Mouse (Mus musculus) gastrocnemius, postnatal 10 days (tissue): ENCODE data around the gene Ankdd1b. TPM values are rescaled to one million over a fixed set of nuclear protein-coding genes. Genes with fewer than 3 reads are reported as not detected.

Source experiments
- DNase-seq: peaks from one replicate; pipeline ENCODE4 v3.0.0; 2021; ENCODE audit warnings: mixed read lengths
- long read RNA-seq, 2 experiments: library from polyadenylated mRNA; stranded (forward); transcript quantifications; one replicate each; pipeline ENCODE4 v2.0.0; 2021
- total RNA-seq, 2 experiments: library from RNA; stranded (reverse); gene quantifications; 2 replicates each; pipeline ENCODE4 v1.2.3; 2021

Gene Ankdd1b
- under 1 TPM; 0.29 to 0.31 TPM for total RNA-seq
- long read RNA-seq, experiment 1, result 0 reads
- long read RNA-seq, experiment 2, partial matches to known transcripts, result 0 of 2 reads
- long read RNA-seq, experiment 2, other reads (novel, unspliced or antisense), result 2 of 2 reads

- no peak for DNase-seq
These were observed at the start of gene Ankdd1b for GRCm38 (mm10) chr13:96470957-96471356. Gene Ankdd1b, minus strand, starts transcription at chr13:96471198.

- no peak for DNase-seq
These were observed 46.3 kb upstream of the Ankdd1b start for GRCm38 (mm10) chr13:96517335-96517734.

- DNase-seq, result no peak
These were observed 45.3 kb upstream of the Ankdd1b start for GRCm38 (mm10) chr13:96516249-96516648.

GRCm38 (mm10) chr13:96514154-96514942 lies 43.4 kb upstream of the Ankdd1b start:
- no peak for DNase-seq

- DNase-seq, result no peak
These were observed 40.9 kb upstream of the Ankdd1b start for GRCm38 (mm10) chr13:96511893-96512292.

- no peak for DNase-seq
These were observed 40.3 kb upstream of the Ankdd1b start for GRCm38 (mm10) chr13:96511262-96511661.

- no peak for DNase-seq
These were observed 39.6 kb upstream of the Ankdd1b start for GRCm38 (mm10) chr13:96510635-96511034.

GRCm38 (mm10) chr13:96507541-96507940 lies 36.5 kb upstream of the Ankdd1b start:
- DNase-seq, result no peak

- no peak for DNase-seq
These were observed 35.3 kb upstream of the Ankdd1b start for GRCm38 (mm10) chr13:96506313-96506712.

- DNase-seq, result no peak
These were observed 34.7 kb upstream of the Ankdd1b start for GRCm38 (mm10) chr13:96505661-96506060.

GRCm38 (mm10) chr13:96499891-96500290 lies 28.9 kb upstream of the Ankdd1b start:
- DNase-seq, result no peak

- no peak for DNase-seq
These were observed 25.6 kb upstream of the Ankdd1b start for GRCm38 (mm10) chr13:96496630-96497029.

- no peak for DNase-seq
These were observed 19.4 kb upstream of the Ankdd1b start, which contains the start of gene Gm17622 for GRCm38 (mm10) chr13:96490433-96490832. Gene Gm17622, plus strand, starts transcription at chr13:96490733.

- no peak for DNase-seq
These were observed 17.0 kb upstream of the Ankdd1b start for GRCm38 (mm10) chr13:96487968-96488367.

- no peak for DNase-seq
These were observed 16.2 kb upstream of the Ankdd1b start for GRCm38 (mm10) chr13:96487230-96487629.

- no peak for DNase-seq
These were observed 8.0 kb upstream of the Ankdd1b start for GRCm38 (mm10) chr13:96478991-96479390.

GRCm38 (mm10) chr13:96477226-96477625 lies 6.2 kb upstream of the Ankdd1b start:
- DNase-seq, result no peak

GRCm38 (mm10) chr13:96470556-96470955 lies 442 bp downstream of the Ankdd1b start:
- no peak for DNase-seq

- no peak for DNase-seq
These were observed 2.3 kb downstream of the Ankdd1b start for GRCm38 (mm10) chr13:96468678-96469077.

- DNase-seq, result no peak
These were observed 5.7 kb downstream of the Ankdd1b start for GRCm38 (mm10) chr13:96465315-96465714.

- DNase-seq, result no peak
These were observed 8.4 kb downstream of the Ankdd1b start for GRCm38 (mm10) chr13:96462644-96463043.

GRCm38 (mm10) chr13:96458606-96459005 lies 12.4 kb downstream of the Ankdd1b start:
- no peak for DNase-seq

GRCm38 (mm10) chr13:96458018-96458417 lies 13.0 kb downstream of the Ankdd1b start:
- DNase-seq, result no peak

- no peak for DNase-seq
These were observed 13.4 kb downstream of the Ankdd1b start for GRCm38 (mm10) chr13:96457566-96457965.
